Mouse (Mus musculus): ENCODE measurements around the gene Osbpl6. TPM values are rescaled to one million over a fixed set of nuclear protein-coding genes. Genes with fewer than 3 reads are reported as not detected.

The Osbpl6 gene
- polyA plus RNA-seq, 1 experiment from 2014 or later, result 5.9 TPM

GRCm38 (mm10) chr2:76518407-76519063, 112.2 kb downstream of the Osbpl6 start:
- Histone ChIP-seq H3K27me3 (ENCODE audit: control insufficient read depth, insufficient read depth, low read length) (no peaks in the 10 kb centered on the region), H3K9me3 (replicated peaks; ENCODE audit: control insufficient read depth, low read length) (no peaks in the 10 kb centered on the region), H3K27ac (ENCODE audit: low read depth, low read length) (no peak overlapping the region), H3K9ac (ENCODE audit: low read depth, low read length) (no peak overlapping the region), H3K4me2 (no peak overlapping the region), H3K4me3 (ENCODE audit: low read depth, low read length) (no peak overlapping the region), H3K36me3 (ENCODE audit: control insufficient read depth, insufficient read depth, low read length) (no peaks in the 10 kb centered on the region), H3K4me1 (ENCODE audit: control insufficient read depth, insufficient read depth, low read length) (no peaks in the 10 kb centered on the region)
- ATAC-seq (replicated peaks; ENCODE audit: insufficient number of reproducible peaks, low FRiP score, low TSS enrichment), result no peak
- 88% methylated on average over 5 of the region's 5 CpGs for WGBS (ENCODE audit: insufficient replicate concordance)

- Histone ChIP-seq H3K27ac (ENCODE audit: low read depth, low read length) (no peak overlapping the region), H3K36me3 (ENCODE audit: control insufficient read depth, insufficient read depth, low read length) (no peaks in the 10 kb centered on the region), H3K4me3 (ENCODE audit: low read depth, low read length) (no peak overlapping the region), H3K4me1 (ENCODE audit: control insufficient read depth, insufficient read depth, low read length) (no peaks in the 10 kb centered on the region), H3K9ac (ENCODE audit: low read depth, low read length) (no peak overlapping the region), H3K27me3 (ENCODE audit: control insufficient read depth, insufficient read depth, low read length) (no peaks in the 10 kb centered on the region), H3K4me2 (no peak overlapping the region), H3K9me3 (replicated peaks; ENCODE audit: control insufficient read depth, low read length) (no peaks in the 10 kb centered on the region)
- WGBS (ENCODE audit: insufficient replicate concordance), result 69% methylated on average over 6 of the region's 6 CpGs
- no peak for ATAC-seq (replicated peaks; ENCODE audit: insufficient number of reproducible peaks, low FRiP score, low TSS enrichment)
These were observed 115.3 kb downstream of the Osbpl6 start for GRCm38 (mm10) chr2:76521585-76521984.

- Histone ChIP-seq H3K36me3 (ENCODE audit: control insufficient read depth, insufficient read depth, low read length) (no peaks in the 10 kb centered on the region), H3K4me3 (ENCODE audit: low read depth, low read length) (no peak overlapping the region), H3K27me3 (ENCODE audit: control insufficient read depth, insufficient read depth, low read length) (no peaks in the 10 kb centered on the region), H3K9ac (ENCODE audit: low read depth, low read length) (no peak overlapping the region), H3K4me1 (ENCODE audit: control insufficient read depth, insufficient read depth, low read length) (no peaks in the 10 kb centered on the region), H3K9me3 (replicated peaks; ENCODE audit: control insufficient read depth, low read length) (no peaks in the 10 kb centered on the region), H3K27ac (ENCODE audit: low read depth, low read length) (no peak overlapping the region), H3K4me2 (no peak overlapping the region)
- no peak for ATAC-seq (replicated peaks; ENCODE audit: insufficient number of reproducible peaks, low FRiP score, low TSS enrichment)
- 76% methylated on average over 5 of the region's 5 CpGs for WGBS (ENCODE audit: insufficient replicate concordance)
These were observed 118.1 kb downstream of the Osbpl6 start for GRCm38 (mm10) chr2:76524451-76524850.

- H3K27me3 ChIP-seq (ENCODE audit: control insufficient read depth, insufficient read depth, low read length), result no peaks in the 10 kb centered on the region
- H3K4me3 ChIP-seq (ENCODE audit: low read depth, low read length), result no peak overlapping the region
- H3K27ac ChIP-seq (ENCODE audit: low read depth, low read length), result no peak overlapping the region
- ATAC-seq (replicated peaks; ENCODE audit: insufficient number of reproducible peaks, low FRiP score, low TSS enrichment), result no peak
- no peaks in the 10 kb centered on the region for H3K9me3 ChIP-seq (replicated peaks; ENCODE audit: control insufficient read depth, low read length)
- H3K4me2 ChIP-seq, result no peak overlapping the region
- no peaks in the 10 kb centered on the region for H3K4me1 ChIP-seq (ENCODE audit: control insufficient read depth, insufficient read depth, low read length)
- H3K9ac ChIP-seq (ENCODE audit: low read depth, low read length), result no peak overlapping the region
- H3K36me3 ChIP-seq (ENCODE audit: control insufficient read depth, insufficient read depth, low read length), result no peaks in the 10 kb centered on the region
- 61% methylated on average over 3 of the region's 3 CpGs for WGBS (ENCODE audit: insufficient replicate concordance)
These were observed 119.3 kb downstream of the Osbpl6 start for GRCm38 (mm10) chr2:76525645-76526044.

GRCm38 (mm10) chr2:76532490-76533126, 126.3 kb downstream of the Osbpl6 start:
- H3K9me3 ChIP-seq (replicated peaks; ENCODE audit: control insufficient read depth, low read length), result no peaks in the 10 kb centered on the region
- H3K36me3 ChIP-seq (ENCODE audit: control insufficient read depth, insufficient read depth, low read length), result no peaks in the 10 kb centered on the region
- no peak overlapping the region for H3K27ac ChIP-seq (ENCODE audit: low read depth, low read length)
- no peak overlapping the region for H3K4me3 ChIP-seq (ENCODE audit: low read depth, low read length)
- no peak overlapping the region for H3K4me2 ChIP-seq
- H3K9ac ChIP-seq (ENCODE audit: low read depth, low read length), result no peak overlapping the region
- ATAC-seq (replicated peaks; ENCODE audit: insufficient number of reproducible peaks, low FRiP score, low TSS enrichment), result no peak
- WGBS (ENCODE audit: insufficient replicate concordance), result 79% methylated on average over 14 of the region's 14 CpGs
- no peaks in the 10 kb centered on the region for H3K4me1 ChIP-seq (ENCODE audit: control insufficient read depth, insufficient read depth, low read length)
- H3K27me3 ChIP-seq (ENCODE audit: control insufficient read depth, insufficient read depth, low read length), result no peaks in the 10 kb centered on the region

- Histone ChIP-seq H3K4me1 (ENCODE audit: control insufficient read depth, insufficient read depth, low read length) (0 out of 2 replicates have a peak, but pooled peaks cover 2% of the 10 kb centered on the region), H3K9me3 (replicated peaks; ENCODE audit: control insufficient read depth, low read length) (no peaks in the 10 kb centered on the region), H3K4me3 (ENCODE audit: low read depth, low read length) (no peak overlapping the region), H3K27ac (ENCODE audit: low read depth, low read length) (no peak overlapping the region), H3K27me3 (ENCODE audit: control insufficient read depth, insufficient read depth, low read length) (no peaks in the 10 kb centered on the region), H3K36me3 (ENCODE audit: control insufficient read depth, insufficient read depth, low read length) (no peaks in the 10 kb centered on the region), H3K4me2 (no peak overlapping the region), H3K9ac (ENCODE audit: low read depth, low read length) (no peak overlapping the region)
- no peak for ATAC-seq (replicated peaks; ENCODE audit: insufficient number of reproducible peaks, low FRiP score, low TSS enrichment)
- WGBS (ENCODE audit: insufficient replicate concordance), result 84% methylated on average over 7 of the region's 7 CpGs
These were observed 128.6 kb downstream of the Osbpl6 start for GRCm38 (mm10) chr2:76534932-76535331.

- H3K4me3 ChIP-seq (ENCODE audit: low read depth, low read length), result no peak overlapping the region
- no peaks in the 10 kb centered on the region for H3K9me3 ChIP-seq (replicated peaks; ENCODE audit: control insufficient read depth, low read length)
- H3K27me3 ChIP-seq (ENCODE audit: control insufficient read depth, insufficient read depth, low read length), result no peaks in the 10 kb centered on the region
- ATAC-seq (replicated peaks; ENCODE audit: insufficient number of reproducible peaks, low FRiP score, low TSS enrichment), result no peak
- no peaks in the 10 kb centered on the region for H3K36me3 ChIP-seq (ENCODE audit: control insufficient read depth, insufficient read depth, low read length)
- 0 out of 2 replicates have a peak, but pooled peaks cover 2% of the 10 kb centered on the region for H3K4me1 ChIP-seq (ENCODE audit: control insufficient read depth, insufficient read depth, low read length)
- no peak overlapping the region for H3K9ac ChIP-seq (ENCODE audit: low read depth, low read length)
- no peak overlapping the region for H3K4me2 ChIP-seq
- 79% methylated on average over 9 of the region's 9 CpGs for WGBS (ENCODE audit: insufficient replicate concordance)
- no peak overlapping the region for H3K27ac ChIP-seq (ENCODE audit: low read depth, low read length)
These were observed 135.6 kb downstream of the Osbpl6 start for GRCm38 (mm10) chr2:76541900-76542299.

- no peaks in the 10 kb centered on the region for H3K9me3 ChIP-seq (replicated peaks; ENCODE audit: control insufficient read depth, low read length)
- H3K27me3 ChIP-seq (ENCODE audit: control insufficient read depth, insufficient read depth, low read length), result no peaks in the 10 kb centered on the region
- H3K36me3 ChIP-seq (ENCODE audit: control insufficient read depth, insufficient read depth, low read length), result no peaks in the 10 kb centered on the region
- no peak overlapping the region for H3K4me2 ChIP-seq
- H3K9ac ChIP-seq (ENCODE audit: low read depth, low read length), result no peak overlapping the region
- H3K4me3 ChIP-seq (ENCODE audit: low read depth, low read length), result no peak overlapping the region
- 0 out of 2 replicates have a peak, but pooled peaks cover 2% of the 10 kb centered on the region for H3K4me1 ChIP-seq (ENCODE audit: control insufficient read depth, insufficient read depth, low read length)
- 76% methylated on average over 5 of the region's 5 CpGs for WGBS (ENCODE audit: insufficient replicate concordance)
- no peak overlapping the region for H3K27ac ChIP-seq (ENCODE audit: low read depth, low read length)
- ATAC-seq (replicated peaks; ENCODE audit: insufficient number of reproducible peaks, low FRiP score, low TSS enrichment), result no peak
These were observed 136.6 kb downstream of the Osbpl6 start for GRCm38 (mm10) chr2:76542921-76543320.

- Histone ChIP-seq H3K9me3 (replicated peaks; ENCODE audit: control insufficient read depth, low read length) (no peaks in the 10 kb centered on the region), H3K27ac (ENCODE audit: low read depth, low read length) (no peak overlapping the region), H3K9ac (ENCODE audit: low read depth, low read length) (no peak overlapping the region), H3K36me3 (ENCODE audit: control insufficient read depth, insufficient read depth, low read length) (no peaks in the 10 kb centered on the region), H3K4me1 (ENCODE audit: control insufficient read depth, insufficient read depth, low read length) (no peaks in the 10 kb centered on the region), H3K4me3 (ENCODE audit: low read depth, low read length) (no peak overlapping the region), H3K4me2 (no peak overlapping the region), H3K27me3 (ENCODE audit: control insufficient read depth, insufficient read depth, low read length) (no peaks in the 10 kb centered on the region)
- 83% methylated on average over 8 of the region's 8 CpGs for WGBS (ENCODE audit: insufficient replicate concordance)
- ATAC-seq (replicated peaks; ENCODE audit: insufficient number of reproducible peaks, low FRiP score, low TSS enrichment), result no peak
These were observed 139.2 kb downstream of the Osbpl6 start for GRCm38 (mm10) chr2:76545539-76545938.
